Mouse (Mus musculus): ENCODE measurements around the gene Tex52.

DNA sequence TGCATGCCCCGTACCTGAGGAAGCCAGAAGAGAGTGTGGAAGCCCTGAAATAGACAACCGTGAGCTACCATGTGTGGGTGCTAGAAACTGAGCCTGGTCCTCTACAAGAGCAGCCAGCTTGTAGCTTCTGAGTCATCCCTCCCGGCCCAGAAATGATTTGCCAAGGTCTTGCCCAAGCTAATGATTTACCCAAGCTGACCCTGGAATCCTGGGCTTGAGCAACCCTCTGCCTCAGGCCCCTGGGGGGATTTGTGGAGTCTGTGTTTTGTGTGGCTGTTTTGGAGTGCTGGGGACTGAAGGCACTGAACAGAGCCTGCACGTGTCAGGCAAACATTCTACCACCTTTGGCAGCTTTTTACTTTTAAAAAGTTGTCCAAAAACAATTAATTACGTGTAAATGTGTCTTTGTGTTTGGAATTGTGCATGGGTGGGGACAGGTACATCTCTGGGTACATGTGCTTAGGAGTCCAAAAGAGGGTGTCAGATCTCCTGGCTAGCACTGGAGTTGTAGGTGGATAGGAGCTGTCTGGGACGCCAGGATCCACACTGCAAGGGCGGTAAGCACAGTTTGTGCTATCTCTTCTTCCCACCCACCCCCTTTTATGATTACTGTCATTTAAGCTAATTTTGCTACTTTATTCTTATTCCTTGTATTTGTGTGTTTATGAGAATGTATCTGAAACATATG is 22.5 kb downstream of the Tex52 start:
- TF ChIP-seq CTCF (IDR thresholded peaks at IDR 0.05; ENCODE audit: extremely low read depth, insufficient read length, insufficient replicate concordance, low read depth, low read length) = no peak
- no peak for TF ChIP-seq POLR2A (IDR thresholded peaks at IDR 0.05; ENCODE audit: low read depth, low read length)
